Mouse (Mus musculus) kidney, postnatal 0 days (tissue): ENCODE measurements around the gene Olfr196. TPM values are rescaled to one million over a fixed set of nuclear protein-coding genes. Genes with fewer than 3 reads are reported as not detected.

Experiments
- ATAC-seq: fragments of 200-750 bp; cut with Nextera tagmentation; replicated peaks from 2 replicates; pipeline ENCODE4 v1.8.0; 2017; ENCODE audit warnings: low read depth, moderate number of reproducible peaks, moderate TSS enrichment, moderate library complexity; ENCODE audit not compliant: low FRiP score
- DNase-seq: peaks from one replicate; pipeline ENCODE4 v3.0.0-alpha.2; 2016; ENCODE audit warnings: low spot score
- H3K27ac ChIP-seq: fragments of 300-500 bp; sonication (generic); 2 replicates; pipeline ENCODE4 v1.5.1; 2014; ENCODE audit warnings: mild to moderate bottlenecking
- H3K27me3 ChIP-seq: fragments of 300-500 bp; sonication (generic); 2 replicates; pipeline ENCODE4 v1.6.1; 2014; ENCODE audit warnings: low read length, mixed read lengths; ENCODE audit not compliant: insufficient read depth
- H3K36me3 ChIP-seq: fragments of 300-500 bp; sonication (generic); 2 replicates; pipeline ENCODE4 v1.6.1; 2014; ENCODE audit warnings: low read length, mixed read lengths; ENCODE audit not compliant: insufficient read depth
- H3K4me1 ChIP-seq: fragments of 300-500 bp; sonication (generic); replicated peaks from 2 replicates; pipeline ENCODE4 v1.6.1; 2014; ENCODE audit warnings: antibody characterized with exemption, low read length, mixed read lengths; ENCODE audit not compliant: insufficient read depth
- H3K4me2 ChIP-seq: fragments of 300-500 bp; sonication (generic); 2 replicates; pipeline ENCODE4 v1.6.1; 2014; ENCODE audit warnings: mild to moderate bottlenecking, low read length, moderate library complexity, mixed read lengths
- H3K4me3 ChIP-seq: fragments of 300-500 bp; sonication (generic); replicated peaks from 2 replicates; pipeline ENCODE4 v1.5.1; 2014; ENCODE audit warnings: low read depth, low read length
- H3K9ac ChIP-seq: fragments of 300-500 bp; sonication (generic); 2 replicates; pipeline ENCODE4 v1.6.1; 2014; ENCODE audit warnings: low read depth, low read length
- H3K9me3 ChIP-seq: fragments of 300-500 bp; sonication (generic); replicated peaks from 2 replicates; pipeline ENCODE4 v1.6.1; 2016; ENCODE audit warnings: low read length, inconsistent platforms, mixed read lengths
- CTCF ChIP-seq: IDR thresholded peaks from 2 replicates; pipeline ENCODE4 v1.5.1; 2016; ENCODE audit warnings: antibody characterized with exemption, low read depth, mild to moderate bottlenecking, moderate library complexity
- WGBS: fragments of 180-500 bp; shearing (Covaris S2); extraction: QIAGEN DNeasy Blood & Tissue Kit; methylation state at CpG from one replicate; pipeline ENCODE4 v1.1.7; 2014; 5-methylcytosine and 5-hydroxymethylcytosine counted together
- polyA plus RNA-seq: library from polyadenylated mRNA; unstranded; fragments of >200 nt; fragmentation: Nextera tagmentation; extraction: Ambion mirVana; gene quantifications from 2 replicates; pipeline ENCODE4 v1.2.1, GENCODE M21; 2015

Olfr196 gene
- polyA plus RNA-seq, 1 experiment from 2014 or later = not detected

GRCm38 (mm10) chr16:59130740-59131139, 39.5 kb downstream of the Olfr196 start:
- H3K4me3 ChIP-seq = no peak overlapping the region
- H3K9me3 ChIP-seq = no peaks in the 10 kb centered on the region
- no peak for TF ChIP-seq CTCF
- H3K27ac ChIP-seq = no peak overlapping the region
- ATAC-seq (no peak), DNase-seq (no peak)
- H3K9ac ChIP-seq = no peak overlapping the region
- no peaks in the 10 kb centered on the region for H3K4me1 ChIP-seq
- no peaks in the 10 kb centered on the region for H3K36me3 ChIP-seq
- 62% methylated on average over 1 of the region's 1 CpGs for WGBS
- no peak overlapping the region for H3K4me2 ChIP-seq
- H3K27me3 ChIP-seq = no peaks in the 10 kb centered on the region

DNA sequence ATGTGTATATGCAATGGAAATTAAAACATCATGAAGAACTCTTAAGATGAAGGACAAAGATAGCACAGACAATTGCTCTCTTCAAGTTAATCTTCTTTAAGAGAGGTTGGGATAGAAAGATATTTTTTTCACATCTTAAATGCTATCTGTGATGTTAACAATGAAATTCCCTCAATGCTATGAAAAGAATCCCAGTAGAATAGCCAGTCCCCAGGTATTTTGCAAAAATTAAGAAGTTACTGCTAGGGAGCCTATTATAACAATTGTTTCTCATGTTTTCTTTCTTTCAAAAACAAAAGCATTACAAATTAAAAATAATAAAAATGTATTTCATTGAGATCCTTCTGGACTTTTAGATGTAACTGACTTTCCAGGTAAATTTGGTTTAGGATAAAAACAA, 49.3 kb downstream of the Olfr196 start, which contains the start of gene Olfr194:
Gene Olfr194 (minus strand): TSS at position 101 of the 400 bp plus-strand sequence.
- Histone ChIP-seq H3K4me3 (no peak within 1 kb of the TSS), H3K36me3 (no peaks in the 10 kb centered on the region), H3K9ac (no peak within 1 kb of the TSS), H3K27me3 (no peaks in the 10 kb centered on the region), H3K4me1 (no peaks in the 10 kb centered on the region), H3K27ac (no peak within 1 kb of the TSS), H3K4me2 (no peak within 1 kb of the TSS), H3K9me3 (no peaks in the 10 kb centered on the region)
- TF ChIP-seq CTCF = no peak
- DNase-seq (no peak), ATAC-seq (no peak)

Other genes starting within 250 kb of the Olfr196 start
- gene Olfr181, start 241.7 kb downstream of the Olfr196 start, polyA plus RNA-seq = not detected in 2 replicates
- gene Olfr180, start 241.1 kb downstream of the Olfr196 start, polyA plus RNA-seq = not detected in 2 replicates
- gene Olfr183, start 175.1 kb downstream of the Olfr196 start, polyA plus RNA-seq = not detected in 2 replicates
- not detected in 2 replicates for gene Olfr186, start 140.2 kb downstream of the Olfr196 start, polyA plus RNA-seq
- gene Olfr187, start 130.7 kb downstream of the Olfr196 start, polyA plus RNA-seq = not detected in 2 replicates
- gene Olfr190, start 92.4 kb downstream of the Olfr196 start, polyA plus RNA-seq = not detected in 2 replicates
- gene Olfr191, start 80.6 kb downstream of the Olfr196 start, polyA plus RNA-seq = not detected in 2 replicates
- gene Olfr193, start 58.6 kb downstream of the Olfr196 start, polyA plus RNA-seq = not detected in 2 replicates
- gene Olfr194, start 49.4 kb downstream of the Olfr196 start, polyA plus RNA-seq = not detected in 2 replicates
- gene Olfr195, start 23.4 kb downstream of the Olfr196 start, polyA plus RNA-seq = 0.24 and 0.34 TPM in 2 replicates
- gene Olfr198, start 33.1 kb upstream of the Olfr196 start, polyA plus RNA-seq = not detected in 2 replicates
- not detected in 2 replicates for gene Olfr199, start 49.3 kb upstream of the Olfr196 start, polyA plus RNA-seq
- not detected in 2 replicates for gene Olfr201, start 102.2 kb upstream of the Olfr196 start, polyA plus RNA-seq
- not detected in 2 replicates for gene Olfr202, start 116.3 kb upstream of the Olfr196 start, polyA plus RNA-seq
- not detected in 2 replicates for gene Olfr203, start 128.4 kb upstream of the Olfr196 start, polyA plus RNA-seq
- gene Olfr204, start 147.8 kb upstream of the Olfr196 start, polyA plus RNA-seq = not detected in 2 replicates
- not detected in 2 replicates for gene Olfr205, start 160.7 kb upstream of the Olfr196 start, polyA plus RNA-seq
- not detected in 2 replicates for gene Olfr206, start 178.8 kb upstream of the Olfr196 start, polyA plus RNA-seq
- not detected in 2 replicates for gene Olfr209, start 193.5 kb upstream of the Olfr196 start, polyA plus RNA-seq
- gene Gabrr3, start 236.9 kb upstream of the Olfr196 start, polyA plus RNA-seq = not detected in 2 replicates